Mouse (Mus musculus) heart, adult 8-10 months (tissue): ENCODE measurements around the gene Traf1. TPM values are rescaled to one million over a fixed set of nuclear protein-coding genes. Genes with fewer than 3 reads are reported as not detected.

Experiments used
- DNase-seq: peaks from one replicate; pipeline ENCODE4 v3.0.0; 2022; ENCODE audit warnings: low spot score
- total RNA-seq, 4 experiments: library from RNA; stranded (reverse); gene quantifications; 2 replicates each; pipeline ENCODE4 v1.2.4; 2022

Traf1 gene
- total RNA-seq, 4 experiments from 2014 or later = 1.1 to 2.6 (median 1.2) TPM

- DNase-seq = no peak
Observed at GRCm38 (mm10) chr2:34966243-34966934, 4.8 kb upstream of the Traf1 start.

- no peak for DNase-seq
Observed at GRCm38 (mm10) chr2:34965806-34966205, 4.2 kb upstream of the Traf1 start.

- no peak for DNase-seq
Observed at GRCm38 (mm10) chr2:34965293-34965692, 3.7 kb upstream of the Traf1 start.

- DNase-seq = no peak
Observed at GRCm38 (mm10) chr2:34964651-34965050, 3.1 kb upstream of the Traf1 start.

GRCm38 (mm10) chr2:34964230-34964629 is 2.7 kb upstream of the Traf1 start:
- no peak for DNase-seq

- DNase-seq = peak; percentile 36
Observed at GRCm38 (mm10) chr2:34963371-34963956, 1.9 kb upstream of the Traf1 start.

GRCm38 (mm10) chr2:34962893-34963292 is 1.3 kb upstream of the Traf1 start:
- DNase-seq = peak; percentile 53

- no peak for DNase-seq
Observed at GRCm38 (mm10) chr2:34962211-34962610, 639 bp upstream of the Traf1 start.

- no peak for DNase-seq
Observed at GRCm38 (mm10) chr2:34960966-34961365, 606 bp downstream of the Traf1 start.

GRCm38 (mm10) chr2:34960466-34960865 is 1.1 kb downstream of the Traf1 start:
- DNase-seq = no peak

- DNase-seq = no peak
Observed at GRCm38 (mm10) chr2:34958582-34958981, 3.0 kb downstream of the Traf1 start.

- DNase-seq = no peak
Observed at GRCm38 (mm10) chr2:34958036-34958435, 3.5 kb downstream of the Traf1 start.

GRCm38 (mm10) chr2:34957405-34957804 is 4.2 kb downstream of the Traf1 start:
- no peak for DNase-seq

GRCm38 (mm10) chr2:34956941-34957340 is 4.6 kb downstream of the Traf1 start:
- DNase-seq = no peak

GRCm38 (mm10) chr2:34954344-34954743 is 7.2 kb downstream of the Traf1 start:
- DNase-seq = peak; percentile 21

GRCm38 (mm10) chr2:34953547-34954116 is 7.9 kb downstream of the Traf1 start:
- no peak for DNase-seq

GRCm38 (mm10) chr2:34953018-34953417 is 8.6 kb downstream of the Traf1 start:
- DNase-seq = no peak

- DNase-seq = no peak
Observed at GRCm38 (mm10) chr2:34951469-34951868, 10.1 kb downstream of the Traf1 start.

- no peak for DNase-seq
Observed at GRCm38 (mm10) chr2:34948622-34949021, 12.9 kb downstream of the Traf1 start.

GRCm38 (mm10) chr2:34946046-34946445 is 15.5 kb downstream of the Traf1 start:
- no peak for DNase-seq

- no peak for DNase-seq
Observed at GRCm38 (mm10) chr2:34945580-34945979, 16.0 kb downstream of the Traf1 start.

- DNase-seq = peak; percentile 69
Observed at GRCm38 (mm10) chr2:34944761-34945160, 16.8 kb downstream of the Traf1 start.

GRCm38 (mm10) chr2:34943556-34944120 is 17.9 kb downstream of the Traf1 start:
- no peak for DNase-seq
